Mouse (Mus musculus) heart, adult 2 months (tissue): ENCODE measurements around the gene Ebf1. TPM values are rescaled to one million over a fixed set of nuclear protein-coding genes. Genes with fewer than 3 reads are reported as not detected.

Source experiments
- DNase-seq, 2 experiments: peaks; one replicate each; pipeline ENCODE4 v3.0.0; 2021
- H3K27ac ChIP-seq: fragments of 200-600 bp; 2 replicates; pipeline ENCODE4 v1.8.1; 2022
- H3K27me3 ChIP-seq: fragments of 200-500 bp; 2 replicates; pipeline ENCODE4 v1.6.1; 2012; ENCODE audit warnings: mild to moderate bottlenecking, low read length, inconsistent platforms, mixed read lengths; ENCODE audit not compliant: control insufficient read depth, insufficient read depth
- H3K36me3 ChIP-seq: fragments of 200-500 bp; 2 replicates; pipeline ENCODE4 v1.6.1; 2012; ENCODE audit warnings: low read length, inconsistent platforms; ENCODE audit not compliant: control insufficient read depth, insufficient read depth
- H3K4me1 ChIP-seq: fragments of 200-500 bp; 2 replicates; pipeline ENCODE4 v1.6.1; 2011; ENCODE audit warnings: low read length; ENCODE audit not compliant: control insufficient read depth, insufficient read depth
- H3K4me3 ChIP-seq: fragments of 200-600 bp; 2 replicates; pipeline ENCODE4 v1.8.1; 2022
- H3K79me2 ChIP-seq: fragments of 200-500 bp; replicated peaks from 2 replicates; pipeline ENCODE4 v1.6.1; 2012; ENCODE audit warnings: mild to moderate bottlenecking, inconsistent platforms, low read length, moderate library complexity, mixed read lengths; ENCODE audit not compliant: control insufficient read depth, insufficient read depth
- H3K9ac ChIP-seq: fragments of 200-500 bp; 2 replicates; pipeline ENCODE4 v1.6.1; 2012; ENCODE audit warnings: low read depth, mild to moderate bottlenecking, control low read depth, inconsistent platforms, low read length, mixed read lengths
- CTCF ChIP-seq: fragments of 200-600 bp; IDR thresholded peaks from 2 replicates; pipeline ENCODE4 v1.8.1; 2022; ENCODE audit warnings: antibody characterized with exemption, mild to moderate bottlenecking, moderate library complexity
- EP300 ChIP-seq: fragments of 200-500 bp; IDR thresholded peaks from 2 replicates; pipeline ENCODE4 v1.6.1; 2011; ENCODE audit warnings: low read depth, low read length, control low read depth; ENCODE audit not compliant: insufficient read depth
- POLR2A ChIP-seq: fragments of 200-500 bp; IDR thresholded peaks from 2 replicates; pipeline ENCODE4 v1.6.1; 2011; ENCODE audit warnings: mild to moderate bottlenecking, low read depth, low read length, control low read depth; ENCODE audit not compliant: insufficient read depth
- WGBS: fragments of 180-500 bp; shearing (Covaris S2); methylation state at CpG from one replicate; pipeline ENCODE4 v1.1.7; 2018; 5-methylcytosine and 5-hydroxymethylcytosine counted together
- intact Hi-C: fragments of 180-260 bp; cut with DNase I; formaldehyde crosslinking; loops from one replicate; pipeline ENCODE4 v1.15.1; 2025
- polyA plus RNA-seq: library from polyadenylated mRNA; depleted of rRNA; stranded (reverse); fragments of >200 nt; gene quantifications from 2 replicates; pipeline ENCODE4 v1.2.3, GENCODE M21; 2012
- total RNA-seq, 2 experiments: library from RNA; stranded (reverse); gene quantifications; 2 replicates each; pipeline ENCODE4 v1.2.3; 2021

Ebf1 gene
- total and polyA plus RNA-seq, 3 experiments, result 11.4 to 13.6 (median 12.2) TPM

DNA sequence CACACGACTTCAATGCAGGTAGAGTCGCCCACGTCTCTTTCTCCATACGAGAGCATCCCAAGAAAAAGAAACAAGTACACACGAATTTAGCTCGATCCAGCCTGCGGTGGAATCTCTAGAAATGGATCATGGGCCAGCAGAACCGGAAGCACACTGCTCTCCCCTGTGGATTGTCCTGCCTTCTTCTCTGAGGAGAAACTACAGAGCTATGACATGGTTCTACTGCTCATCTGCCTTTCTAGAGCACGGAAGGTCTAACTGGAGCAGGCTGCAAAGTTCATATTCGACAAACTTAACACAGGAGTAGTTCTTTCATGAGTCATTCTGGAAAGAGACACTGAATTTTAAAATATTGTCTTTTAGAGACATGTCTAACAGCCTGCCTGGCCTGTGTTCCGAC, 8.5 kb upstream of the Ebf1 start:
- Histone ChIP-seq H3K79me2 (no peaks in the 10 kb centered on the region), H3K4me1 (peaks cover 6% of the 10 kb centered on the region), H3K9ac (no peak overlapping the region), H3K27me3 (no peaks in the 10 kb centered on the region), H3K36me3 (no peaks in the 10 kb centered on the region), H3K4me3 (no peak overlapping the region), H3K27ac (no peak overlapping the region)
- WGBS, result 75% methylated on average over 11 of the region's 11 CpGs
- TF ChIP-seq EP300 (no peak), POLR2A (no peak), CTCF (no peak)
- intact Hi-C loops, result no loop called here
- DNase-seq, result no peak

GRCm38 (mm10) chr11:44610971-44611781, 5.9 kb upstream of the Ebf1 start:
- TF ChIP-seq CTCF (no peak; the same call in 1 of the 2 replicates), EP300 (peak; percentile 96), POLR2A (no peak)
- intact Hi-C loops, result loop anchor here (1.0 to 10.0 kb wide), 6 partner anchors 214 to 1271 kb away; no protein-coding TSS in a partner anchor
- no peaks in the 10 kb centered on the region for H3K27me3 ChIP-seq
- peak overlapping the region; percentile 56 for H3K4me3 ChIP-seq
- 3% methylated on average over 45 of the region's 45 CpGs for WGBS
- H3K36me3 ChIP-seq, result no peaks in the 10 kb centered on the region
- peak overlapping the region; percentile 14; the same call in 1 of the 2 replicates for H3K9ac ChIP-seq
- DNase-seq, result peak; percentile 85 to 90
- H3K27ac ChIP-seq, result peak overlapping the region; percentile 15; the same call in 1 of the 2 replicates
- no peaks in the 10 kb centered on the region for H3K79me2 ChIP-seq
- peaks cover 6% of the 10 kb centered on the region for H3K4me1 ChIP-seq

GRCm38 (mm10) chr11:44612156-44612555, 5.0 kb upstream of the Ebf1 start:
- WGBS, result 20% methylated on average over 10 of the region's 10 CpGs
- DNase-seq, result no peak
- TF ChIP-seq EP300 (no peak), CTCF (no peak), POLR2A (no peak)

DNA sequence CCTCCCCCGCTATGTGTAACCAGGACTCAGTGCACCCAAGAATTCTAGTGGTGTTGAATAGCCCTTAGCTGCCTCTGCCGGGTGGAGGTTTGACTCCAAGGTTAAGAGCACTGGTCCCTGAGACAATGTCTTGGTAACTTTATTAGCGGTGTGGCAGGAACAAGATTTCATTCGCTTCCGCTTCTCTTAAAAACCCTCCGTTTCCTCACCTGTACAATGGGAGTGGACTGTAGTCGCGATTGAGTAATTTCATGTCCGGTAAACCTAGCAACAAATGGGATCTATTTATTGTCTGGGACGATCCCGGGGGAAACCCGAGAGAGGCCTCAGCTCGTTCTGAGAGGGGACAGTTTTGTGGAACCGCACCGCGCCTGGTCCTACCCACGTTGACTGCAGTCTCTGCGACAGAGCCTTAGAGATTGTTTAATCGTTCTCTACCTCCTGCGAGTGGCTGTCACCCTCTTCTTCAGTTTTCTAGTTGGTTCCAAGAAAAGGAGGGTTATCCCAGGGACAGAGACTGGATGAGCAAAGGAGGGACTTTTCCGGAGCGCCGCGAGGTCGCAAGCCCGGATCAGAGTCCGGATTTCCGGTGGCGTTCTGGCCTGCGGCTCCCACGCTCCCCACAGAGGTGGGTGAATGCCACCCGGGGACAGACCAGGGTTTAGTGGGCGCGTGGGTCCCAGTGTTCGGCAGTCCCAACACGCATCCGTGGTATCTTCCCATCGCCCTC, 4.3 kb upstream of the Ebf1 start:
- 7% methylated on average over 38 of the region's 38 CpGs for WGBS
- intact Hi-C loops, result loop anchor here (2.0 to 10.0 kb wide), 5 partner anchors 128 to 1269 kb away; no protein-coding TSS in a partner anchor
- H3K27ac ChIP-seq, result peak overlapping the region; percentile 73
- H3K4me3 ChIP-seq, result peak overlapping the region; percentile 40
- peak in 1 of 2 experiments; percentile 71 for DNase-seq
- no peaks in the 10 kb centered on the region for H3K27me3 ChIP-seq
- H3K79me2 ChIP-seq, result no peaks in the 10 kb centered on the region
- H3K4me1 ChIP-seq, result peaks cover 6% of the 10 kb centered on the region
- no peaks in the 10 kb centered on the region for H3K36me3 ChIP-seq
- H3K9ac ChIP-seq, result peak overlapping the region; percentile 49
- TF ChIP-seq EP300 (no peak), CTCF (no peak), POLR2A (no peak)

More at GRCm38 (mm10) chr11:44612156-44612555, 5.0 kb upstream of the Ebf1 start:
- no peaks in the 10 kb centered on the region for H3K27me3 ChIP-seq
- intact Hi-C loops, result loop anchor here (2.0 to 10.0 kb wide), 5 partner anchors 129 to 1270 kb away; no protein-coding TSS in a partner anchor
- H3K27ac ChIP-seq, result no peak overlapping the region; the same call in 1 of the 2 replicates
- peaks cover 6% of the 10 kb centered on the region for H3K4me1 ChIP-seq
- no peaks in the 10 kb centered on the region for H3K36me3 ChIP-seq
- no peak overlapping the region; the same call in 1 of the 2 replicates for H3K4me3 ChIP-seq
- peak overlapping the region; percentile 7; the same call in 1 of the 2 replicates for H3K9ac ChIP-seq
- H3K79me2 ChIP-seq, result no peaks in the 10 kb centered on the region

DNA sequence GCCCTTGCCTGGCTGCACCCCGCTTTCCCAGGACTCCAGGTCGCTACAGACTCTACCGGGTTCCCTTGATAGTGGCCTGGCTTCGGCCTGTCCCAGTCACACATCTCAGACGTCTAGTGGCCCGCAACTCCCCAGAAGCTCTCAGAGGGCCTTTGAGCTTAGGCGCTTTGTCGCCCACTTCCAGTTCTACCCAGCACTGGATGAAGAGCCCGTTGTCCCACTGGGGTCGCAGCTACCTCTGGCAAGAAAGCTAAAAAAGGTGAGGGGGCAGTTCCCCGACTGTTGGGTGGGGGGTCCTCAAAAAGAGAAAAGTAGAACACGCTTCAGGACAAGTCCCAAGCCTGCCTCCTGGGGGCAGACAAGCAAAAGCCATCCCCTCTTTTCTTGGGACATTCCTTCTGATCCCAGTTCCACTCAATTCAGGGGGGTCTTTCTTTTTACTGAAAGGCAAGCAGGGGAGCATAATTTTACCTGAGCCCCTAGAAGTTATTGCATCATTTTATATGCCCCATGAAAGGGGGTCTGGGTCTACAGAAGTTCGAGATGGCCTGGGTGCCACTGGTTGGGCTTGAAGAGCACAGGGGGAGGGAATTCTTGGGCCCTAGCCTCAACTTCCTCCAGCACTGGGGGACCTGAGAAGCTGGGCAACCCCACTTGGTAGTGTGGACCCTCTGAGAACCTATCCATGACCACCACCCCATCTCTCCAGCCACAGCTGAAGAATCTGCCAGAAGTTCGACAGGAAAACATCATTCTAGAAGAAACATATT, 3.5 kb upstream of the Ebf1 start:
- H3K4me3 ChIP-seq, result peak overlapping the region; percentile 40
- H3K27ac ChIP-seq, result peak overlapping the region; percentile 73
- TF ChIP-seq CTCF (peak; percentile 67), EP300 (no peak), POLR2A (no peak)
- intact Hi-C loops, result loop anchor here (2.0 to 10.0 kb wide), 5 partner anchors 127 to 1269 kb away; no protein-coding TSS in a partner anchor
- peak overlapping the region; percentile 36 for H3K9ac ChIP-seq
- H3K27me3 ChIP-seq, result 0 out of 2 replicates have a peak, but pooled peaks cover 1% of the 10 kb centered on the region
- DNase-seq, result peak; percentile 38 to 72
- no peaks in the 10 kb centered on the region for H3K79me2 ChIP-seq
- no peaks in the 10 kb centered on the region for H3K36me3 ChIP-seq
- WGBS, result 22% methylated on average over 14 of the region's 14 CpGs
- peaks cover 6% of the 10 kb centered on the region for H3K4me1 ChIP-seq
